Mouse (Mus musculus) retina, postnatal 7 days (tissue): ENCODE data around the gene Ccnk.

Source experiments
- DNase-seq: peaks from one replicate; pipeline ENCODE4 v3.0.0-alpha.2; 2012; ENCODE audit warnings: low read depth, low spot score

Gene Ccnk

DNA sequence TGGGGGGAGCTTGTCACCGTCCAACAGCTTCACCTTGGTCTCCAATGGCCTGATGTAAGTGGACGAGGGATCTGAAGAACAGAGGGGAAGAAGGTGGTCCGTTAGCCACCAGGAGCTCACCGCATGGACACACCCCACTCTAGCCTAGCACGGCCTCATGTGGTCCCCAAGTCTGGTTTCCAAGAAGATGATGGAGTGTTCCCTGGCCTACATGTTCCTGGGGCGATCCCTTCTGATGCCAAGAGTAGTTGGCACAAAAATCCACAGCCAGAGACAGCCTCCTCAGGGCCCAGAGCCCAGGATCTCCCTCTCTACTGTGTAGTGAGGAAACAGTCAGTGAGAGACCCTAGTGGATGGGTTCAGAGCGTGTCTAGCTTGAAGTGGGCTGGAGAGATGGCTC lies 42.3 kb downstream of the Ccnk start:
- no peak for DNase-seq

DNA sequence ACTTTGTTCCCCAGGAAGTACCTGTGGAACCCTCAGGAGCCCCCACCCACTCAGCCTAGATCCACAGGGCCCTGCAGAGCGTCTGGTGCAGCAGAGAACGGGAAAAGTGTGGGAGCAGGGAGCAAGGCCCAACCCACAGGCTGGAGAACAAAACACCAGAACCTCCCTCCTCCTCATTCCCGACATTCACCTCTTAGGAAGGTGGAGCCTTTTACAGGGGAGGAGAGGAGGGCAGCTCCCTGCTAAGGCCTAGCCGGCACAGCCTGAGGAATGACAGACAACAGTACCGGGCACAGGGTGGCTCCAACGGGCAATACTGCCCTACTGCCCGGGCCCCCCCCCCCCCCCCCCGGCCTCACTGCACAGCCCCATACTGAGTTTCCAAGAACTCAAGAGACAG lies 44.0 kb downstream of the Ccnk start:
- DNase-seq: no peak

DNA sequence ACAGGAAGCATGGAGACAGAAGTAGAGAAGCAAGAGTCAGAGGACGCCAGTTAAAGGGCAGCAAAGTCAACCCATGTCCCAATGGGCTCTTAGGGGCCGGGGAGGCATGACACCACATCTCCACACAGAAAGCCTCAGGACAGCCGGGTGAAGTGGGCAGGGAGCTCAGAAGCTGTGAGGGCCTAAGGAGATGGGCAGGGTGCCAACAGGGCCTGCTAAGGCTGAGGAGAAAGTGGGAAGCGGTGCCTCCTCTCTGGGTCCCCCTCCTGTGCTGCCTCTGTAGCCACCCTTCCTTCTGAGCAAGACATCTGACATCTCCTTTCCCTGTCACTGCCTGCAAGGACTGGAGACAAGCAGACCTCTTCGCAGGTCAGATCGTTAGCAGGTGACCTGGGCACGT lies 46.4 kb downstream of the Ccnk start:
- no peak for DNase-seq

DNA sequence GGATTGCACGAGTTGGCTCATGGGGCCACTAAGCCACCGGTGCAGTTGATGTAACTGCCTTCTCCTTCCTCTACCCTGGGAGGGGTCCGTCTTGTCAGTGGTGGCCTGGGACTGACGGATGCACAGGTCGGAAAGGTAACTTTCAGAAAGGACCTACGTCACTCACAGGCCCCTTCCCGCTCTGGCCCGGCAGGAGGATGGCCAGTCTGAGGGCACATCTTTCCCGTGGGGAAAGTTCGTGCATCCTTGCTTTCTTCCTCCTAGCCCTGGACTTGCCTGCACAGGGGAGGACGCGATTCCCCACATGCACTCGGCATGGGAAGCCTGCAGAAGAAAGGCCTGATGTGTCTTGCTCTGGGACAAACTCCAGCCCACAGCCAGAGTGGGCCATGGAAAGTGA lies 46.8 kb downstream of the Ccnk start:
- no peak for DNase-seq

DNA sequence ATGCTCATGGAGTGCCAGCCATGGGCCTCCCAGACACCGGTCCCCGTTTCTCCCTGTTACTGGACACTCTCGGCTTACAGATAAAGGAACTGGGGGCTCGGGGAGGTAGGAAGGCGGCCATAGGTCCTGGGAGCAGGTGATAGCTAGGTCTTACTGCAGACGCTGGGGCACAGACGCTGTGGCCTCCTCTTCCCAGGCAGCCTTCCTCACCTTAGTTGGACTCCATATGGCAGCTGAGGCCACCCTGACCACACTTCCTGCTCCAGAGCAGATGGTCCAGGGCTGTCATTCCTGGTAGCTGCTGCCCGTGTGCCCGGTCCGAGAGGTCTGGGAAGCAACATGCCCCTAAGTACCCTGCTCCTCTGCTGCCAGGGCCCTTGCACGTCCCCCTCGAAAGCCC lies 47.6 kb downstream of the Ccnk start:
- no peak for DNase-seq

DNA sequence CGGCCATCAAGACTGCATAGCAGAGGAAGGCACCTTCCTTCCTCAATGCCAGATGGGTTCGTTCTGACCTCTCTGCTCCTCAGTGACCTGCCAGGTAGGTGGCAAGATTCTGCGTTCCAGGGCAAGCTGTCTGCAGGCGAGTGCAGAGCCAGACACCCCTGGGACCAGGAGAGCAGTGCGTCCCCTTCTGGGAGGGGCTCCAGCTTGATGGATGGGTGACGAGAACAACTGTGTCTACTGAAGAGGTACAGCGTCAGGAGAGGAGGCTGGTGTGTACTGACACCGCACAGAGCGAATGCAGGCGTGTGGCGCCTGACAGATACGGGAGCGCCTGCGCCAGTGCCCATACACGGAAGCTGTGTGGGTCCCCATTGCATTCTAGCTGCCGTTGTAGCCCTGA lies 48.1 kb downstream of the Ccnk start:
- no peak for DNase-seq

DNA sequence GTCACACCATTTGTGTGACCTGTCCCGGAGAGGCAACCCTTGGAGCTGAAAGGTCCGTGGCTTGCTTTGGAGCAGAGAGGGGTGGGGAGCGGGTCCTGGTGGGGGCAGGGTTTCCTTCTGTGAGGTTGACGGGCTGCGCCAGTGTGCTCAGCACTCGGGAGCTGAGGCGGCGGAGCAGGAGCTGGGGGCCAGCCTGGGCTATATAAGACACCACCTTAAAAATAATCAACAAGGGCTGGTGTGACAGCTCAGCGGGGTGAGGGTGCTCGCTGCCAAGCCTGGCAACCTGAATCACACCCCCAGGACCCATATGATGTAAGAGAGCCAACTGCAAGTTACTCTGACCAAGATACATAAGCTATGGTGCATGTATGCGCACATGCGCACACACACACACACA lies 50.7 kb downstream of the Ccnk start:
- DNase-seq: no peak

DNA sequence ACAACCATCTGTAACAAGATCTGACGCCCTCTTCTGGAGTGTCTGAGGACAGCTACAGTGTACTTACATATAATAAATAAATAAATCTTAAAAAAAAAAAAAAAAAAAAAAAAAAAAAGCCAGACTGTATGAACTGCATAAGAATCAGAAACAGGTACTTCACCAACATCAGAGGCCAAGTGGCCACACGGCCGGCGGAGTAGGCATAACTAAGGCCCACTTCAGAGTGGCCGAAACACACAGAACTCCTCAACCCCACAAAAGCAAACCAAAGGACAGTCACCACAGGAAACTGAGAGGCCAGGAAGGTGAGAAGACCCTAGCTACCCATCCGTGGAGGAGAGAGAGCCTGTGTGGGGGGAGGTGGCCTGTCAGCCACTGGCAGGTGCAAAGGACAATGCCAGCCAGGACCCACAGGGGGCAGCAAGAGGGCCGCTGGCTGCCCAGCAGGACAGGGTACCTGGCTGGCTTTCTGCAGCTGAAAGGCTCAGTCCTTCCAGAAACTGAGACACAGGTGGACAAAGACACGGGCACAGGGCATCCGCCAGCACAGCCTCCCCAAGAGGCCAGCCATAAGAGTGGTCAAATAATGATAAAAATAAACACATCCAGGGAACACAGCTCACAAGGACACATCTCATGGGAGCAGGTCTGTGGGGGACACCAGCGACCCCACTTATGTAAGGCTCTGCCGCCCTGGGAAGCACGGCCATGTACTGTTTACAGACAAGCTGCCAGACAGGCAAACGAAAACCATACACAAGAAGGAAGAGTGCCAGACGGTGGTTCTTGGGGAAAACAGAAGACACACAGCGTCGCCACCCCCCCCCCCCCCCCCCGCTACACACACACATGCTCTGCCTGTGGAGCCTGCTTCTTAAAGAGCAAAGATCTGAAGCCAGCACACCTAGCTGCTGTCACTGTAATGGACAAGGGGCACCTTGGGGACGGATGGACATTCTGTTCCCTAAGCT lies 51.7 kb downstream of the Ccnk start:
- DNase-seq: no peak

DNA sequence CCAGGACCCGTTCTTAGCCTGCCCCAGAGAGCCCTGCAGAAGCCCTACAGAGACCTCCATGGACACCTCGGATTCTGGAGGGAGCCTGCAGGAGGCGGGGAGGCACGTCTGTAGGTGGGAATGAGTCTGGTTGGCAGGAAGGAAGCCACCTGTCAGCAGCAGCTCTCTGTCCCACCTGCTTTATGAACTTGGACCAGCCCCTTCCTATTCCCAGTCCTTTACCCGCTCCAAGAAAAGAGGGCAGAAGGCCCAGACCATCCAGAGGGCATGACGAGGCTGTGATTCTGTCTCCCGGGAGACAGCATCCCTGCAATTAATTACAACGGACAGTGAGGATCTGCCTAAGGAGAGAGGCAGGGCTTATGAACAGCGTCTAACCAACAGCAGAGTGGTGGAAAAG lies 52.5 kb downstream of the Ccnk start:
- DNase-seq: no peak

DNA sequence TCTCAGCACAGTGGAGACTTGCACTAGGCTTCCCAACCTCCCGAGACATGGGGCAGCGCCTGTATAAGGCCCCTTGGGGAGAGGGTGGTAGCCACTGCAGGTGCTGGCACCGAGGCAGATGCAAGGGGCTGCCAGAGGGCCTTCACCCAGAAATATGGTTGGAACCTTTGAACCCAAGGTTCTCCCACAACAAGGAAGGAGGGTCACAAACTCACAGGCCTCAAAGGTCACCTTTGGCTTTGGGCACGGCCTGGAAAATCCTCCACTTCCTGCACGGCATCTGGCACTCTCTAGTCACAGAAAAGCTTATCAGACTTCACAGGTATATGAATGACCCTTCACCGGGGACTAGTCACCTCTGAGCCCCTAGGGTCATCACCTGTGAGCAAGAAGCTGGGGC lies 54.4 kb downstream of the Ccnk start:
- DNase-seq: no peak

DNA sequence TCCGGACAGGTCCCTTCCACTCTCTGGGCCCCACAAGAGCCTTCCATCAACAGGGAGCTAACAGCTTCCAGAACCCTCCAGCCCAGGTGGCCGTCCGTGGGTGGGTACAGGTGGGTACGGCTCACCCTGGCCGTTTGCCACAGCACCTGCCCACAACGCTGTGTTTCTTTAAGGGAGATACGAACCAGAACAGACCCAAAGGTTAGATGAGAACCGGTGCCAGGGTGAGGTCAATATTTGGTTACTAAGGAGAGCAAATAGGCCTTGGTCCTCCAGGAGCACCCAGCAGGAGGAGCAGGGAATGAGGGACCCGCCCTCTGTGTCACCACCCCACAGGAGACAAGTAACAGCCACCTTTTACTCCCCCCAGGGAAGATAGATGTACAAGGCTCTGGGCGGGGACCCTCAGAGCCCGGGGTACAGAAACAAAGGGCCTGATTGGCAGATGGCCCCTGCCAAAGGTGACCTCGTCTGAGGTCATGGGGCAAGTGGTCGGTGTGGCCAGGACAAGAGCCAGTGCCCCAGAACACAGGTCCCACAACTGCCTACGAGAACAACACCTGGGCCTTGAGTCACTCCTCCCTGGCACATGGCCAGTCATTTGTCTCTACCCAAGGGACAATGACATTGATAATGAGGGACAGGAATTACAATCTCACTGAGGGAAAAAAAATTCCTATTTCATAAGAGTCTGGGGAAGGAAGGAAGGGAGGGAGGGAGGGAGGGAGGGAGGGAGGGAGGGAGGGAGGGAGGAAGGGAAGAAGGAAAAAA lies 55.6 kb downstream of the Ccnk start:
- no peak for DNase-seq

DNA sequence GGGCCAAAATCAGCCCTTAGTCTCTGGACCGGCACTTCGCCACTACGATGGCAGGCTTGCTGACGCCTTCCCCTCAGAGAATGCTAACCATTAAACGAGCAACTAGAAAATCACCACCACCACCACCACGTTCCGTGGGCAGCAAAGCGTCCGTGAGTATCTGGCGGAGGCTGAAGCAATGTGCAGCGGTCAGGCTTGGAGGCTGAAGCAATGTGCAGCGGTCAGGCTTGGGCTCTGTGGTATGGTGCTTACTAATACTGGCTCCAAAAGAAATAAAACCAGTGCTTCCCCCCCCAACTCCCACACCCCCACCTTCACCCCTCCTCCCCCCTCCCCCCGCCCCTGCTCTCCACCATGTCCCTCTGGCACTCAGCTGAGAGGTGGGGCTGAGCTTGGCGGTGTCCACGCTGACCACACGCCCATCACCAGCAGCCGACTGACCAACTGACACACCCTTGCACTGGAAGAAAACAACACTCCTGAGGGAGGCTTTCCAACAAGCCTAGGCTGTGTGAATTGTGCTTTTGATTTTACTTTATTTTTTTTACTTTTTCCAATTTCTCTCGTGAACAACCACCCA lies 56.7 kb downstream of the Ccnk start:
- no peak for DNase-seq

DNA sequence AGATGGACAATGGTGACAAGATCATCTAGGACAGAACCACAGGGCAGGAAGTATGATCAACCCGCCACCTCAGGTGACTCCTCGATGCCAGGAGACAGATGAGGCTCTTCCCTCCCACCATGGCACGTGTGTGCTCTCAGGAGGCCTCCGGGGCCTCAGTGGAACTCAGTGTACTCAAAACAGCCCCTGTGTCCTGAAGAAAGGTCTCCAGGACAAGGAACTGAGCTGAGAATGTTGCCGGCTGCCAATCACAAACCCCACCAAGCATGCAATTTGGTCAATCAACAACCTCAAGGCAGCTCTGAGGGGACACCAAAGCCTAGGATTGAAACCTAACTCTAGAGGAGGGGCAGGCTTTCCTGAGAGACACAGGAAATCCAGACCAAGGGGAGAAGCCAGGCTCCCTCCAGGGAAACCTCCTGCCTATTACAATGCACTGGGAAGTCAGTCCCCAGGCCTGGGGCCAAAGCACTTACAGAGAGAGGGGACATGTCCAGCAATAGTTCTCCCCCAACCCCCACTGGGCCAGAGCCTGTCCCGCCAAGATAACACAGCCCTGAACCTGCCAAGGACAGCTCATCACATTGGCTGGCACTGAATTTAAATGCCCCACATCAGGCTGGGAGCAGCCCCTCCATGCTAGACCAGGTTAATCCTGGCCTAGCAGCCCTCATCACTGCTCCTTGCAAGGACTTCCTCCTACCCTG lies 58.1 kb downstream of the Ccnk start:
- no peak for DNase-seq

DNA sequence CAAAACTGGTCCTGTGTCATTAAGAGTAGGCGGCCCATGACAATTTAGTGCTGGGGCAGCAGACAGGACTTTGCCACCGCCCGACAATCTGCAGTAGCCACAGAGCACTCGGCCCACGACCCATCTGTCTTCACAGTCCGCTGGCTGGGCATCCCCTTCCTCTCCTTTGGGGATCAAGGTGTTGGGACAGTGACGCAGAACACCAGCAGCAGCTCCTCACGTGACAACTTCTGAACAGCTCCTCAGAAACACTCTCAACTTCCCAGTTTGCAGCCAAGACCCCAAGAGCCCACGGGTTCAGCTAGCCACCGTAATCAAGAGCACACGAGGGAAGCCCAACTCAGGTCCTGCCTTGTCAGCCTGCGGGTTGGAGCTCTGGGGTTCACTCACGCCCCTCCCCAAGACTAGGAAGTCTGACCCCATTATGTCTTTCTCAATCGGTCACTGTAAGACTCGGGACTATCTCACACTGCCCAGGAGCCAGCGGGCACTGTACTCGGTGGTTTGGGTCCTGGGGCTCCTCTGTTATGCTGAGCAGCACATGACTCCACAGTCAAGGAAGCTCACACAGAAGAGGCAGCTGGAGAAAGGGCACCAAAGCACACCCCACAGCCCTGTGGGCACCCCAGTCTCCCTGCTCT lies 59.1 kb downstream of the Ccnk start:
- DNase-seq: peak; percentile 66

DNA sequence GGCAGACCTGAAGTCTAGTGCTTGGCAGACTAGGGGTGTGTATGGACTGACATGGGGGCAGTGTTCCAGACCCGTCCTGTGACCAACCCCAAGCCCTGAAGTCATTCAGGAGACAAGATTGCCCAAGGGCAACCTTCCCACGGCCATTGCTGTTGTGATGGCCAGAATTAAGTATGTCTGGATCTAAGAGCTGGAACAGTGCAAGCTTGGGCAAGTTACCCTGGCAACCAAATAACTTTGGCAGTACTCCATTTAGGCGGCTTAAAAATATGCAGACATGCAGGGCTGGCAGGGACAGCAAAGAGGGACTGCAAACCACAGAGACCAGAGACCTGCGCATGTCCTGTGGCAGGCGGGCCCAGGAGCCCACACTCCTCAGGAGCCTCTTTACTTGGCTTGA lies 60.1 kb downstream of the Ccnk start:
- DNase-seq: no peak

DNA sequence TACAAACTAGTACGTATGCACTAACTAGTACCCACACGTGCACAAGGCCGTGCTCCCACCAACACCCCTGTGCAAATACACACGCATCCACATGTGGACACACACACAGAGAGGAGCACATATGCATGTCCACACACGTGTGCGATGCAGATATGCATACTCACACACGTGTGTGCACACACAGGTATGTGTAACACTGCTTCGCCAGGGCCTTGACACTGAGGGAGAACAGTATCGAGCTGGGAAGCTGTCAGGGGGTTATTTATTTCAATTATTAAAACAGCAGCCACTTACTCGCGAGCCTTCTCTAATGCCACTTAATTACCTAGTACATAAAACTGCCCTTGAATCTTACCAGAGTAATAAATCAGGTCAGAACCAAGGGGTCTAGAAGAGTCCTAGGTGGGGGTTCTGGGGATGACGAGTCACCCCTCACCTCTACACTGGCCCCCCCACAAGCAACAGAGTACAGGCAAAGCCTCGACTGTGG lies 61.1 kb downstream of the Ccnk start:
- no peak for DNase-seq

DNA sequence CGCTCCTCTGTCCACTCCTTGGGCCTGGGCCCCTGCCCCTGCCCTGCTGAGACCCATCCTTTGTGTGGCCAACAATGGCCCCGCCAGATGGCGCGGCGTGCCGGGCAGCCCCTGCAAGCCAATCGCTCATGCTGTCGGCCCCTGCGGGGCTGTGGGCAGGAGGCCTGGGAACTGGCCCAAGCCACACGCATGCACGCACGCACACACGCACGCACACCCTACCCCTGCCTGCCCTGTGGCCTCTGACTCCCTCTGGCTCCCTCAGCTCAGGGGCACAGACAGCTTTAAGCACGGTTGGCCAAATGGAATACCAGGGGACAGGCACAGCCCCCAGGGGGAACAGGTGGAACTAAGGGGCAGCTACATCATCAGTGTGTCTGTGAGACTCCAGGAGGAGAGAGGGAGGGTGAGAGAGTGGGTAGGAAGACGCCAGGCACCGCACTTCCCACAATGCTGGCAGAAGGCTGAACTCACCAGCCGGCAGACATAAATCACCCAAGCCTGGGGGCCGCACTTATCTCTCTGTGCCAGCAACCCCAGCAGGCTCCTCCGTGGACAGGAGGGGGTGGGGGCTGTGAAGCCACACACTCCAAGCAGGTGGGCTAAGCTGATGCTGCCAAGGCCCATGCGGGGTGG lies 61.7 kb downstream of the Ccnk start:
- DNase-seq: no peak

DNA sequence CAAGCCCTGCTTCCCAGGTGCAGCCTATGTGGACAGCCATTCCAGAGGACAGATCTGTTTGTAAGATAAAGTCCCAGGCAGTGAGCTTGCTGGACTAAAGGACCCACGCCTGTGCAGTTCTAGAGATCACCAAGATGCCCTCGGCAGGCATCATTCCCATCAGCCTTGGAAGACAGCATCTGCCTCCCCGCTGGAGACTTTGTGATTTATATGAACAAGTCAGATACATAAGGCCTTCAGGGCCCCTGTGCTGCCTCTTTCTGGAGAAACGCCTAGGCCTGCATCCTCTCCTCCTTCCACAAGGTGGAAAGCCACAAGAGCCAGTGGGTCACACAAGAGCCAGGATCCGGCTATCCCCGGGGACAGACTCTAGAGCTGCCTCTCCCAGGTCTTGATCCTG lies 62.2 kb downstream of the Ccnk start:
- DNase-seq: no peak

DNA sequence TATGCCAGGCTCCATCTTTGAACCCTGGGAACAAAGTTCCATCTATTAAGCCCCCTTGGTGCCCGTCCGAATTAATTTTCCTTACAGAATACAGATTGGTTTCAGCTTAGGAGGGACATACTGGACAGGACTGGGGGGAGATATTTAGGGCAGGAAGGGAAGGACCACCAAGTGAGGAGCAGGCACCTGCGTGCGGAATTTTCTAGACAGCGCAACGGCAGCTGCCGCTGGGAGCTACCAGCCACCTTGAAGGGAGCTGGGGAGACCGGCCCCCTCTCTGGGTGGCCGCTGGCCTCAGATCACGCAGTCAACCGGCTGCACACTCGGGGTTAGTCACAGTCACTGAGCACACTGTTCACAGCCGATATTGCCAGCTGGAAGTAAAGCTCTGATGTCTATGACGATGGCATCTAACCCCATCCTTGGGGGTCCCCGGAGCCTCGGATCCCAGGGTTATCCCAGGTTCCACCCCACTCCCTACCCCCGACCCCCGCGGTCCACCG lies 62.9 kb downstream of the Ccnk start:
- no peak for DNase-seq

DNA sequence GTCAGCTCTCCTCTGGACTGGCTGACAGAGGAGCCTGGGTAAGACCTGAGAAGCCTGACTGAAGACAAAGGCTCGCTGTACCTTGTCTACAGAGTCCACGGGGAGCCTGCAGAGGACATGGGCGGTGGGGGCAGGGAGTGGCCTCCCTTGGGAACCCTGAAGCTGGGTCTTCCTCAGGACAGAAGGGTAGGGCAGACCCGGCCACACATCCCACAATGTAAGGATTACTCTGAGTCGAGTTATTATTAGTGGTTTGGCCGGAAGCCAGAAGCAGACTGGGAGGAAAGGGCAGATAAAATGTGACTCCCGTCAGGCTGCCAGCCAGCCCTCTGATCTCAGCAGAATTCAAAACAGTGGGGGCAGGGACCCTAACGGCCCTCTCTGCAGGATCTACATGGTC lies 65.4 kb downstream of the Ccnk start:
- DNase-seq: no peak

DNA sequence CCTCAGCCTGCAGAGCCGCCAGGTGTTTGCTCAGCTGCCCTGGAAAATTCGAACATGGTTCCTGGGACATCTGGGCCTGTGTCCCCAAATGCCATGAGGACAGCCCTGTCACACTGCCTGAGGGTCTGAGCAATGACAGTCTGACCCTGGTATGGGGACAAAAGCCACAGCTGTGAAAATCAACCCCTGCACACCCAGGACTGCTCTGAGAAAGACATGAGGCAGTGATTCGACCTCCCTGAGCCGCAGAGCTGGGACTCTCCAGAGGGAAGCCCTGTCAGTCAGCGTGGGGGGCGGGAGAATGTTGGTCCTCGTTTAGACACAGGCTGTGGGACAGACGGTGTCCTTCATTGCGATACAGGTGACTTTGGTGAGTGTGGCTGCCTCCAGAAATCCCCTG lies 66.2 kb downstream of the Ccnk start:
- DNase-seq: no peak
